Mouse (Mus musculus) gastrocnemius, postnatal 10 days (tissue): ENCODE measurements at regions not wholly inside any gene's neighbourhood (a gene's known extent, or its start where the extent isn't known, plus 50 kb on each side); places are given as distances from the start of the nearest gene placed in this dataset.

ENCODE experiments used
- DNase-seq: peaks from one replicate; pipeline ENCODE4 v3.0.0; 2021; ENCODE audit warnings: mixed read lengths

DNA sequence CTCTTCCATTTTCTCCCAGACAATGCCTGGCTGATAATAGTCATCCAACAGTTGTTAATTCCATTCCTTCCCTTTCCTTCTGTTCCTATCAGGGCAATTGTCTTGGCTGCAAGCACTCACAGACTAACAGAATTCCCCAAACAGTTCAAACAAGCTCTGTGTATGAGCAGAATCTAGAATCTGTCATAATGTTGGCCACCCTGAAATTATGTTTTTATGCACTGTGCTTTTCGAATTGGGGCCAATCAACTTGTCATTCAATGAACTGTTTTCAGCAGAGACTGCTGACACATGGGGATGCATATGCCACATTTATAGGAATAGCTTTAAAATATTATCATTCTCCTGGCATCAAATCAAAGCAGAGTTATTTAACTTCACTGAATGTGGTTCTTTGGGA, 235.8 kb upstream of the Tmtc4 start:
- DNase-seq: no peak

DNA sequence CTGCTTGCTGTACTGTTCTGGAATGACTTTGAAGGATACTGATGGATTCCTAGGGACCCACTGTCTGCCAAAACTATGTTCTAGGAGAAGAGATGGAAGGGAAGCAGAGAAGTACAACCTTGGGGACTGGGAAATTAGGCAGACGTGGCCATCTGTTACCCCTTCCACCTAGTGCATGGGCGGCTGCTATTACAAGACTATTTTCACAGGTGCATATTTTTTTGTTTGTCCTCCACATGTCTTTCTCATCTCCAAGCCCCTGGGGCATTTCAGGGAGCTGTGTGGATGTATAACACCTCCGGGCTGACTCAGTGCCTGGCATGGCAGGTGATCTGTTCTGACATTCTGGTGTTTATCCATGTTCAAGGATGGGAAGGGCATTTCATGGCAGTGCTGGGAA, 226.4 kb upstream of the Tmtc4 start:
- DNase-seq: no peak

DNA sequence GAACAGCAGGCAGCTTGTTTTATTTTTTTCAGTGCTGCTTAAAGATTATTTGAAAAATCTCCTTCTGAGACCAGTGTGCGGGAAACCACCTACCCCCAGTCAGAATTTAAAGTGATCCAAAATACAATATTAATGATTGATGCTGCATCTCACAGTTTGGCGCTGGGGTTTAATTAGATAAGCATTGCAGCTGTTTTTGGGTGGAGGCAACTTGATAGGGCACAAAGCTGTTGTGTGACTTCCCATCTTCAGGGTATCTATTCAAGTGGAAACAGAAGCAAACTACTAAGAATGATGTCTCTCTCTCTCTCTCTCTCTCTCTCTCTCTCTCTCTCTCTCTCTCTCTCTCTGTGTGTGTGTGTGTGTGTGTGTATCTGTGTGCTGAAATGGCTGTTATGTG, 219.0 kb upstream of the Tmtc4 start:
- no peak for DNase-seq

DNA sequence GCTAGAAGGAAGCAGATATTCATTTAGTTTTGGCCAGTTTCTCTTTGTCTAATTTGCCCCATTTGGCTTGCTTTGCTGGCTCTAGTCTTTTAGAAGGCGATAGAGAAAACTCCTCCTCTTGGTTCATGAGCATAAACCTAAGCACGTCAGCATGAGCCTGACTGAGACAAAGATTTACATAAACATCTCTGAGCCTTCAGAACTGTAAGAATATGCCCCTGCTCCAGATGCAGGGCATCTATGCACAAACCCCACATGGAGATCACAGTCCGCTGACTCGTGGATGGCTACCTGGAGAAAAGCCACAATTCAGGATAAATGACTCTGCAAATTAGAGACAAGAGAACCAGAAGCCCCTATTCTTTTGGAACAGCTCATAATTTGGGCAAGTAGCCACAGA, 218.5 kb upstream of the Tmtc4 start:
- DNase-seq: no peak

DNA sequence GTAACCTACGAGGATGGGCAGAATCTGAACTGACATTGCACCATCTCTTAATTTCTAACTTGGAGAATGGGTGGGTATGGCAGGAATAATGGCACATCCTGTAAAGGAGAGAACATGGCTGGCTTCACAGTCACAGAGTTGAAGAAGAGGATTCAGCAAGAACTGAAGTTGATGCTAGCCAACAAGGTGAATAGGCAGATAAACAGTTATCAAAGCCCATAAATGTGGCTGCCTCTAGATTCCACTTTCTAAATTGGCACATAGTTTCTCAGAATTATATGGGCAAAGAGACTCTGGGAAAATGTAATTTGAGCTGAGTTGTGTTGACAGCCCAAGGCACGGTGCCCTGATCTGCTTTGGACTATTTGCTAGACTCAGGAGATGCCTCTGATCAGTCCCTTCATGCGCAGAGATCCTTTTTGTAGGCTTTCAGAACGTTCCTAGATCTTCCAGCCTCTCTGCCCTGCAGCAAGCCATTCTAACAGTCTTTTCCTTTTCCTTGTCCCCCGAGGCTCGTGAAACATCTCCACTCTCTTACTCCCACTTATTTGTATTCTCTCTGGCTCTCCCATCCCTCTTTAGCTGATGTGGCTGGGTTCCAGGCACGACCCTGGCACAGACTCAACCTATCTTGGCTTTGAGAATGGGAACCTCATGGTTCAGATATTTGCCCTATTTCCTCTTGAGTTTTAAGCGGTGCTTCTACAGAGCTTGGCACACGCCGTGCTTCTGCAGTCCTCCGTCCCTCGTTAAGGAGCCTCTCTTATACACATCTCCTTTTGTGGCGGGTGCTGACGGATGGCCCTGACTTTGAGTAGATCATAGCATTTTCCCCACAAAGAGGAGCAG, 217.8 kb upstream of the Tmtc4 start:
- DNase-seq: peak; percentile 34

DNA sequence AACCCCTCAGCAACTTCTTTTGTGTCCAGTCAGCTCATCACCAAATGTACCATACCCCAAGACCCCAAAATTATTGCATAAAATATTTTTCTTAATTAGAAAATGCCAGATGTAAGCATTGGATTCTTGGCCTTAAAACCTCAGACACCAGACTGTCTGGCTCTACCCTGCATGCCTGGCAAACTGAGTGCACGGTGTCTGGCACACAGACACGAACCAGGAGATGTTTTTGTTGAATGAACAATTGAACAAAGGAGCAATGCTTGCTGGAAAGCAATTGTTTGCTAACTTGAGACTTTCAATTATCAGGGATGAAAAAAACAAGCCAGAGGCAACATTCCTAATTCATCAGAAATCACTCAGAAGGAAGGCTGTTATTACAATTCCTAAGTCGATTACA, 215.3 kb upstream of the Tmtc4 start:
- no peak for DNase-seq

DNA sequence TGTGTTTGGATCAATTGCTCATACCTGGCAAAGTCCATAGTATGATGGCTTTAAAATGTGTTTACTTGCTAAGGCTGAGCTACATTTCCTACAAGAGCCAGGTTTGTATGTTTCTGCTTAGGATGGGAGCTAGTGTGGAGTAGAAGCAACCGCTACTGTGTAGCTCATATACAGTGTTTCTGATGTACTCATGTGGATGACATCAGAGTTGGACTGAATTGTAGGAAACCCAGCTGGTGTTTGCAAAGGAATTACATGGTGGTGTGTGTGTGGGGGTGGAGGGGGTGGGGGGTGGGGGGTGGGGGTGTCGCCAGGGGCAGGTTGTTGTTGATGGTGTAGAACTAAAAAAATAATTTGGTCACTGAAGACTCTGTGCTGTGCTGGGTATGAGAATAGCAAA, 208.7 kb upstream of the Tmtc4 start:
- no peak for DNase-seq

DNA sequence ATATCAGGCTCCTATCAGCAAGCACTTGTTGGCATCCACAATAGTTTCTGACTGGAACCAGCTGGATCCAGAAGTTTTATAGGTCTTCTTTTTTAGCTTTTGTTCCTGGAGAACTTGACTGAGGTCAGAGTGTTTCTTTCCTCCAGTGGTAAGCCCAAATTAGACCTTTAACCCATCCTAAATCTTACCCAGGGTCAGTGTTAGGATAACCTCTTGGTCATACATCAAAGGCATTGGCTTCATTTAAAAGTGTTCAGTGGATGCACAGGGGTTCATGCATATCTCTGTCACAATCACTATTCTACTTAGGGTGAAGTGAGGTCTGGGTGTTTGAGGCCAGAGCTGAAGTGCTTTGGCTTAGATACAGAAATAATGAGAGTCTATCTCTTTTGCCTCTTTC, 206.9 kb upstream of the Tmtc4 start:
- no peak for DNase-seq

DNA sequence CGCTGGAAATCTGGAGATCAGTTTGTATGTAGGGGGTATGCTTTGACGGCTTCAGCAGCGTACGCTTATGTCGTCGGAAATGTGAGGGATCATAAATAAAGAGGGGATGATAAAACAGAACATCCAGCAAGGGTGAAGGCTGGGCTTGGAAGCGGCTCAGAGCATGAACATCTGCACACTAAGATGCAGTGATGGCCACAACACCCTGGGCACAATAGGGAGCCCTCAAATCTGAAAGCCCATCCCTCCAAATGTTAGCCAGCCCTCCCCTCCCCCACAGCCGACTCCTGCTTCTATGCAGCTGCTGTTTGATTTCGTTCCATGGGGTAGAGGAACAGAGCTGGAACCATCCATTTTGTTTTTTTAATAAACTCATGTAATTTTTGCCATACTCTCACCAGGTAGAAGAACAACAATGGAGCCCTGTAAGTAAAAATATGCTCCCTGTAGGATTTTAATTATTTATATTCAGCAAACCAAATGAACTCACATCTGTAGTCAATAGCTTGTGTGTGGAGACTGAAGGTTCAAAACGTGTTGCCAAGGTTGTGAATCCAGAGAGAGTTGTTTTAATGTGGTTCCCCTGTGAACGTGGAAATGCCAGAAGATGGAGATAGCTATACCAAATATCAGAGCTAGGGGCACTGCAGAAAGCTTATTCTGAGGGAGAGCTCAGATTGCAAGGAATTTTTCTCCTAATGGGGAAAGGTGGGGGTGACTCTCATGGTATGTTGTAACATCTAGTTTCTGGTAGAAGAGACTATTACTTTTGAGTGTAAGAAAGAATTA, 203.6 kb upstream of the Tmtc4 start:
- DNase-seq: no peak

DNA sequence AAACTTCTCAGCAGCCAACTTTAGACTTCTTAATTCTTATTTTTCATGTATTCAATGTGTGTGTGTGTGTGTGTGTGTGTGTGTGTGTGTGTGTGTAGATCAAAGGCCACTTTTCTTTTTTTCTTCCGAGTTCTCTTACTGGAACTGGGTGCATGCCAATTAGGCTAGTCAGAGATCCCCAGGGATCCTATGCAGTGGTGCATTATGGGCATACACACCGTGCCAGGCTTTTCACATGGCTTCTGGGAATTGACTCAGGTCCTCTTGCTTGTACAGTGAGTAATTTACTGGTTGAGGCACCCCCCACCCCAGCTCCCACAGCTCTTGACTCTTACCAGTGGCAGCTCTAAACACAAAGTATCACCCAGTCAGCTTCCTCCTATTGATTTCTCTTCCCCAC, 189.3 kb upstream of the Tmtc4 start:
- no peak for DNase-seq

DNA sequence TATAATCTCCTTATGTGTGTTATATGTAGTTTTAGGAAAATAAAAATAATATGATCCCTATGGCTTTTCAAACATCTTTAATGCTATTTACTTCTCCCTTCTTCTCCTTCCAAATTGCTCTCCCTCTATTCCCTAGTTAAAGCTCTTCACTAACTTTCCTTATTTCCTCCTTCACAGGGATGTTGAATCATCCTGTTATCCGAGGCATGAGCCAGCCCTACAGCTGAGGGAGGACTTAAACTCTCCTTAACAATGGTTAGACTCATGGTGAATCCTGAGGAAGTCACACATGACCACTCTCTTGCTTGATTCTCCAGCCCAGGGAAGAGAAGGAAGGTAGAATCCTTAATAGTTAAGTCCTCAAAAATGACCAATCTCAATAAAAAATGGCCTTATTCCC, 188.0 kb upstream of the Tmtc4 start:
- DNase-seq: no peak

DNA sequence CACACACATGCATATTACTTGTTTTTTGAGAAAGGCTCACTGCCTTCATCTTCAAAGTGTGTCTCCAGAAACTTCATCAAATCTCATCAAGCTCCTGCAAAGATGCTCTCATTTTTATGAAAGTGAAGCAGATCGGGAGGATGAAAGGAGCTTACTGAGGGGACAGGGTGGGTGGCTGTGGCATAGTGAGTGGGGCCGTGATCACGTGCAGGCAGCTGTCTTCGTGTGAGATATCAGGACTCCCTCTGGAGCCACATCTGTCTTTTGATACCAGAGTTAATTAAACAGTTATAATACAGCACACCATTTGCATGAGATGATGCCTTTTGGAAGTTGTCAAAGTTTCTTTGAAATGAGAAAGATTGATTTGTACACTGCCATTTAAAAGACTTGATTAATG, 180.0 kb upstream of the Tmtc4 start:
- DNase-seq: no peak

DNA sequence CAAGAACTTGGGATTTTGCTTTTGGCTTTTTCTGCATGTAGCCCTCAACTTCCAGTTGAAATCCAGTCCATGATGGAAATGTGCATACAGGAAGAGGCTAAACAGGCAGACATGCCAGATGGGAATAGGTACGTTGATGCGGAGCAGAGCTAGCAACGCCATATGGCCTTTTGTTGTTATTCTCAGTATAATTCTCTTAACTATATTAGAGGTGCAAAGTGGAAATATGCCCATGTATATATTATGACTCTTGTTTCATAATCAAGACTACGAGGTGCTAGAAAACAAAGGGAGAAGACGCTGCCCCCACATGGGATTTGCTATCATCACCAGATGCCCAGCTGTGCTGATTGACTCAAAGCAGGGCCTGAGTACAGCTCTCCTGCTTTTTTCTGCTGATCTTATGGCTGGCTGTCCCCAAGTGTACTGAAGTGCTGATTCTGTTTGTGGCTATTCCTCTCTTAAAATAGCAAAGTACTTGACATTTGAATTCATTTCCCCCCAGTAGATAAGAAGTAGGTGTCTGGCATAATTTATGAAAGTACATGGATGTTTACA, 159.7 kb upstream of the Tmtc4 start:
- no peak for DNase-seq

DNA sequence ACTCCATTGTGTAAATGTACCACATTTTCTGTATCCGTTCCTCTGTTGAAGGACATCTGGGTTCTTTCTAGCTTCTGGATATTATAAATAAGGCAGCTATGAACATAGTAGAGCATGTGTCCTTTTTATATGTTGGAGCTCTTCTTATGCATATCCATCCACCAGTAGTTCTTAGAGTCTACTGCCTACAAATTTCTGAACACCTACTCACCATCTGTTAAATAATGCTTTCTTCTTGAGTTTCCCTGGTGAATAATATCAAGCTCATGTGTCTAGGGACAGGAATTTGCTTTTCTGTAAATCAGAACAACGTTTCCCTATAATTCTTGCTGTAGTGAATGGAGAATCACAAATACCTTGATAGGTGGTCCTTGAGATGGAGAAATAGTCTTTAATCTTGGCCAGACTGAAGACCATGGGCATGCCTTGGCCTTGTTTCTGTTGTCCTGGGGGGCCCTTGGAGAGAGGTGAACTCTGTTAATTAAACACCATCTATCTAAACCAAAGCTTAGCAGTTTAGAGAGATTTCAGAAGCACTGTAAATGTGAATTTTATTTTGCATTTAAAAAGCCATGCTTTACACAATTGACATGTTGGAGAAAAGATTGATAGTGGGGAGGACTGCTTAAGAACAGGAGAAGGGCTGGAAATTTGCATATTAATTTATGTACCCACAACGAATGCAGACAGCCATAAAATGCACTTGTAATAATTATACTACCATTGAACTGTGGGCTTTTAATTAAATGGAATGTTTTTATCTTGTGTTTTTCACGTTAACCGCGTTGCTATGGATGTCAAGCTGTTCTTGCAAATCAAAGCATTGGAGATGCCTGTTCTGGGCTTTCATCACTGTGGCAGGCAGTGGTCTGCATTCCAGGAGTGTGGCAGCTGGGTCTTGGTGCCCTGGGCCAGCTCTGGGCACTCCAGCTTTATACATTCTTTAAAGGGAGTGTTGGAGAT, 155.2 kb upstream of the Tmtc4 start:
- DNase-seq: no peak

DNA sequence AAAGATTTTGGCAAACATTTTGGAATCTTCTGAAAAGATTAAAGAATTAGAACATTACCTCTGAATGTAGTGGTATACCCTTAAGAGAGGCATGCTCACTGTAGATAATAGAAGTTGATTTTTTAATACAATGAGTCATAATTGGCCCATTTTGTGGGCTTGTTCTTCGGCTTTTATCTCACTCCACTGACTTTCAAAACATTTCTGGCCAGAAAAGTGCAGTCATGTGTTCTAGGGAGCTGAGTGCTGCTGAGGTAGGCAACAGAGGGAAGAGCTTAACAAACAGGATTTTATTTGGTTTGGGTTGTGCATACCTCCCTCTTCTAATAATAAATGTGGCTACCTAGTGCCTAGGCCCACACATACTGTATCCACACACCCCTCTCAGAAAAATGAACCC, 150.1 kb upstream of the Tmtc4 start:
- no peak for DNase-seq

DNA sequence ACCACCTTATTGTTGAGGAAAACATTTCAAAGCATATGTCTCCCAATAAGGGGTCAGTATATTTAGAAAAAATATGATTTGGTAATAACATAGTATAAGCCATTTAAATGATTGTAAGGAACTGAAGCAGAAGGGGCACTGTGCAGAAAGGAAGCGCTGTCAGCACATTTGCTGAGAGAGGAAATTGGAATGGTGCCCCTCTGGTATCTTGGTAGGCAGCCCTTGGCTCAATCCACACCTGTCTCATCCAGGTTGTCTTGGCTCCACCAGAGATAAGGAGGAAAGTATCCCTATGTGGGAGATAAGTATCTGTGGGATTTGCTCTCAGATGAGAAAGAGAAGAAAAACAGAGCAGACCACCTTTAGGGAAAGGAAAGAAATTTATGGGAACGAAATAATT, 136.5 kb upstream of the Tmtc4 start:
- DNase-seq: no peak

DNA sequence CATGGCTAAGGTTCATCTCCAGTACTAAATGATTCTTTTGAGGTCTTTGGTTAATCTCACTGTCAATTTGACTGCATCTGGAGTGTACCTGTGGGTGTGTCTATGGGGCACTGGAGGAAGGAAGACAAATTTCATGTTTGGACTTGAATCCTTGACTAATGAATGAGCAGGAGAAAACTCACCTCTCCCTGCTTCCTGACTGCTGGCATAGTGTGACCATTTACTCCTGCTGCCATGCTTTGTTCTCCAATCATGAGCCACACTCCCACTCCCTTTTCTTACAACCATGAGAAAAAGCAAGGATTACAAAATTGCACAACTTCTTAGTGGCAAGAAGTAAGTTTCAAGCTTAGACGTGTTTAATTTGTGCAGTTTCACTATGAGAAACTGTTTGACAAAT, 132.5 kb upstream of the Tmtc4 start:
- no peak for DNase-seq

DNA sequence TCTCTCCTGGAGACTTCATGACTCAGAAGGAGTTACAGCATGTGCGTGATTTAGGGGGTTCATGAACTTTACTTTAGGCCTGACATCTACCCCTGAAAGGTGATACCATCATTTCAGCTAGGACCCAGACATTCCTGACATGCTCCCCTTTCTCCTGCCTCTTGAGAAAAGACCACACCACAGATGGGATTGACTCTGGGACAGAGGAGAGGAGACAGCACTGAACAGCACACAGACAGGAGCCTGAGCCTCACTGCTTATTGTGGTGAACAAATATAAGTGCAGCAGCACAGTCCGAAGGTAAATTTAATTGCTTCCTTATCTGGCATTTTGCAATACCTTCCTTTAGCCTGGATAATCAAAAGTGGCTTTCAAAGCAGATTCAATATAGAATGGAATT, 126.7 kb upstream of the Tmtc4 start:
- DNase-seq: no peak

DNA sequence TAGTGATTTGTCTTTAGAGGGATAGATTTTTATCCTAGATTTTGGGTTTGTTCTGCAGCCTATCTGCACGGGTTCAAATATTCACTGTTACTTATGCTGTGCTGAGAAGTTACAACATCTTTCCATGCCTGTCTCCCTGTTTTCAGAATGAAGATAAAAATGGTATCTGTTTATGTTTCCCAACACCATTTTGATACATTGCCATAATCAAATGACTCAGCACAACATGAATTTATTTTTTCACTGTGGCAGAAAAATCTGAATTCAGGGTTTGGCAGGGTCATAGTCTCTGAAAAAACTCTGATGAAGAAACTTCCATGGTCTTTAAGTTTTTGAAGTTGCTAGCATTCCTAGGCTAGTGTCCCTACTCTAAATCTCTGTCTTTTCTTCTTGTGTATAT, 116.5 kb upstream of the Tmtc4 start:
- DNase-seq: no peak

DNA sequence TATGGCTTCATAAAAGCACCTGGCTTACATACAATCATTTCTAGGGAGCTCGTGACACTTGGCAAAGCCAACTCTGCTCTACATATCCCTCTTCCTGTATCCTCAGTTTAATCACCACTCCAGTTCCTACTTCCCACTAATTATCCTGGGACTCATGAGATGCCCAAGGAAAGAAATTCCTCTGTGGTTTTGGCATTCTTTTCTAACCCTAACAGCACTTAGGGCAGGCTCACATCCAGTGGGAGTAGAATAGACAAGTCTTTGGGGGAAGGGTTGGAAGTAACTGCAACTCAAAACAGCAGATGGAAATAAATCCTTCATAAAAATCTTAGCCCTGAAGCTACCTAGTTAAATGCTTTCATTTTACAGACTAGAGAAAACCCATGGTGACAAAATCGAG, 112.3 kb upstream of the Tmtc4 start:
- DNase-seq: no peak

DNA sequence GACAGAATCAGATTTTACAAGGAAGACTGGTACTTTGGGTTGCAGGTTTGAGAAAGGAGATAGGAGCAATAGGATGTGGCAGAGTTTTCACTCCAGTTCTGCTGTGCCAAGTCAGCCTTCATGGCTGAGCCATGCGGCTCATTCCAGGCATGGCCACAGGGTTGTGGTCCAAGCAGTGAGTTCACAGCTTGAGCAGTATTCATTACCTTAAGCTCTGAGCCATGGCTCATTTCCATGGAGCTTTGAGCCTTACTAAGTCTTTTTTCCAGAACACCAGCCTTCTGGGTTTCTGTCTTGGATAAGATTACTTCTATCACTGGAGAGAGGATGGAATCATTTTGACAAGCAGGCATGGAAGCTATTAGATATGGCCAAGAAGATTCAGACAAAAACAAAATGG, 98.2 kb upstream of the Tmtc4 start:
- no peak for DNase-seq

DNA sequence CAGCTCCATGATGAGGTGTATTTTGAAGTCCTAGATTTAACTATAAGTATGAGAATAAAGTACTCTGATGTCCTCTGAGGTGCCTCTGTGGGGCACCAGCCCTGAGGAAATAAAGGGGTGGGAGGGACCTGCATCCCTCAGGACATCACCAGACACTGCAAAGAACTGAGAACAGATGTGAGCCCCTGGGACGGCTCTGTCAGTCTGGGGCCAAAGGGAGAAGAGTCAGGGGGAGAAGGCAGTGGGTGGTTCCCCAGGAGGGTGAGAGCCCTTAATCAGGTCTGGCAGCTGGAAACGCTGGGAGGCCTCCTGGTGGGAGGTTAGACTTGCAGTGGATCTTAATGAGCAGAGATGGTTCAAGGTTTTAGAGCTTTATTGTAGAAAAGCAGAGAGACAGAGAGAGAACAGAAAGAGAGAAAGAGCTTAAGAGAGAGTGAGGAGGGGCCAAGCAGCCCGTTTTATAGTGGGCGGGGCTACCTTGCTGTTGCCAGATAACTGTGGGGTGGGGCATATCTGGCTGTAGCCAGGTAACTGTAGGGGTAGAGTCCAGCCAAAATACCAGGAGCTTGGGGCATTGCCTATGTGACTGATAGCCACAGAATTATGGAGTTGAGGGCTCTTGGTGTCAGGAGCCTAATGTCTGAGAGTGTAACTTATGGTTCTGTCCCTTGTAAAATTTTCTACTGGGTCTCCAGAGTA, 97.3 kb upstream of the Tmtc4 start:
- DNase-seq: no peak
